Mouse (Mus musculus): ENCODE measurements around the gene Pabpn1.

Pabpn1 gene

DNA sequence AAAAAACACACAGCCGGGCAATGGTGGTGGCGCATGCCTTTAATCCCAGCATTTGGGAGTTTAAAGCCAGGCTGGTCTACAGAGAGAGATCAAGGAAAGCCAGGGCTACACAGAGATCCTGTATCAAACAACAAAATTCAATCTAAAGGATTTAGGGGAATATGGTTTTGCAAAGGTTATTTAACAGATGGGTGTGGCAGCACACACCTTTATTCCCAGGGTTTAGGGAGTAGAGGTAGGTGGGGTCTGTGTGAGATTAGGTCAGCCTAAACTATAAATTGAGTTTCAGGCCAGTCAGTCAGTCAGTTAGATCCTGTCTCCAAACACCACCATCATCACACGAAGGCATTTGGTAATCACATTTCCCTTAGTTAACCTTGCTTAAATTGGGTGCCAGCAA, at the start of gene Pabpn1:
Gene Pabpn1, plus strand, starts transcription at position 301 of the 400 bp plus-strand sequence.
- DNase-seq (ENCODE audit: extremely low spot score, low read depth, low spot score), result no peak

- peak; percentile 63 for DNase-seq (ENCODE audit: extremely low spot score, low read depth, low spot score)
Observed at GRCm38 (mm10) chr14:54843461-54843860, 48.8 kb upstream of the Pabpn1 start.

- DNase-seq (ENCODE audit: extremely low spot score, low read depth, low spot score), result no peak
Observed at GRCm38 (mm10) chr14:54855726-54856125, 36.6 kb upstream of the Pabpn1 start.

DNA sequence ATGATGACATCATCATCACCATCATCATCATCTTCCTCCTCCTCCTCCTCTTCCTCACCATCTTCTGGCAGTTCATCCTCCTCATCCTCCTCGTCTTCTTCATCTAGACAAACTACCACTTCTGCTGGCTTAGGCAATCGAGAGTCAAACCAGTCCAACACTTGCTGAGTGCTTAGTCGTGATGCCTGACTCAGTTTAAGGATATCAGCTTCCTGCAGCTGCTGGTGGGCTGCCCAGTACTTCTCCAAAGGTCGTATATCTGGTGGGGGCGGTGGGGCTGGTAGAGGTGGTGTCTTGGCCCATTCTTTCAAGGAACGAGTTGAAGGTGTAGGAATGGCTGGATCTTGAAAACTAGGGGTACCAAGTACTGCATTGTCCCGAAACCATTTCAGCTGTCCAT, 35.6 kb upstream of the Pabpn1 start:
- no peak for DNase-seq (ENCODE audit: extremely low spot score, low read depth, low spot score)

GRCm38 (mm10) chr14:54857891-54858290, 34.4 kb upstream of the Pabpn1 start:
- DNase-seq (ENCODE audit: extremely low spot score, low read depth, low spot score), result no peak

DNA sequence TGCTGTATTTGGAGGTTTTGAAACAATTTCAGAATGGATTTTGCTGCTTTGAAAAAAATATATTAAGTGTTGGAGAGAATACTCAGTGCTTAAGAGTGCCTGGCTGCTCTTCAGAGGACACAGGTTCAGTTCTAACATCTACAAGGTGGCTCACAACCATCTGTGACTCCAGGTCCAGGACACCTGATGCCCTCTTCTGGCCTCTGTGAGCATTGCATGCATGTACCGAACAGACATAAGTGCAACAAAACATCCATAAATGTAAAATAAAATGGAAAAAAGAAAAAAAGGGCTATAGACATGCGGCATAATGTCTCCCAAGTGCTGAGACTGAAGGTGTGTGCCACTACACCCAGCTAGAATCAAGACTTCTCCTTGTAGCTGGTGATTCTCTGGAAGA, 31.8 kb upstream of the Pabpn1 start:
- no peak for DNase-seq (ENCODE audit: extremely low spot score, low read depth, low spot score)

- peak; percentile 67 for DNase-seq (ENCODE audit: extremely low spot score, low read depth, low spot score)
Observed at GRCm38 (mm10) chr14:54863501-54864312, 28.6 kb upstream of the Pabpn1 start.

GRCm38 (mm10) chr14:54864313-54865036, 27.8 kb upstream of the Pabpn1 start:
- DNase-seq (ENCODE audit: extremely low spot score, low read depth, low spot score), result no peak

- no peak for DNase-seq (ENCODE audit: extremely low spot score, low read depth, low spot score)
Observed at GRCm38 (mm10) chr14:54865626-54866025, 26.7 kb upstream of the Pabpn1 start.

GRCm38 (mm10) chr14:54866268-54866667, 26.0 kb upstream of the Pabpn1 start:
- DNase-seq (ENCODE audit: extremely low spot score, low read depth, low spot score), result no peak

GRCm38 (mm10) chr14:54866936-54867335, 25.4 kb upstream of the Pabpn1 start:
- no peak for DNase-seq (ENCODE audit: extremely low spot score, low read depth, low spot score)

DNA sequence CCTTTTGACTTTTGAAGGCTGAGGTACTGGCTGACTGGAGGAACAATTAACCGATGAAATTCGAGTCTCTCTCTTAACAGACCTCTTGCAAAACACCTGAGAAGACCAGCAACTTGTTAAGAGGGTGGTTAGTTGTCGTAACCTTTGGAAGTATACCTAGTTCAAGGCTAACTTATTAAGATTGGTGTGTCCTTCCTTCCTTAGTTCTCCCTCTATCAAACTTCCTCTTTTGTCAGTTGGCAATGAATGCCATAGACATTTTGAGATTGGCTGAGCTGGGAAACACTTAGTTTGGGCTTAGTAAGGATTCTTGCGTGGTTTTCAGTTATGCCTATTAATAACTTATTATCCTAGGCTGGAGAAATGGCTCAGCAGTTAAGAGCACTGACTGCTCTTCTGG, 24.3 kb upstream of the Pabpn1 start:
- no peak for DNase-seq (ENCODE audit: extremely low spot score, low read depth, low spot score)

GRCm38 (mm10) chr14:54870861-54871260, 21.4 kb upstream of the Pabpn1 start, which contains the start of gene Homez:
TSS of gene Homez (minus strand) at chr14:54870961.
- no peak for DNase-seq (ENCODE audit: extremely low spot score, low read depth, low spot score)

GRCm38 (mm10) chr14:54874165-54874564, 18.1 kb upstream of the Pabpn1 start:
- DNase-seq (ENCODE audit: extremely low spot score, low read depth, low spot score), result no peak

GRCm38 (mm10) chr14:54875844-54876538, 16.3 kb upstream of the Pabpn1 start:
- DNase-seq (ENCODE audit: extremely low spot score, low read depth, low spot score), result no peak

DNA sequence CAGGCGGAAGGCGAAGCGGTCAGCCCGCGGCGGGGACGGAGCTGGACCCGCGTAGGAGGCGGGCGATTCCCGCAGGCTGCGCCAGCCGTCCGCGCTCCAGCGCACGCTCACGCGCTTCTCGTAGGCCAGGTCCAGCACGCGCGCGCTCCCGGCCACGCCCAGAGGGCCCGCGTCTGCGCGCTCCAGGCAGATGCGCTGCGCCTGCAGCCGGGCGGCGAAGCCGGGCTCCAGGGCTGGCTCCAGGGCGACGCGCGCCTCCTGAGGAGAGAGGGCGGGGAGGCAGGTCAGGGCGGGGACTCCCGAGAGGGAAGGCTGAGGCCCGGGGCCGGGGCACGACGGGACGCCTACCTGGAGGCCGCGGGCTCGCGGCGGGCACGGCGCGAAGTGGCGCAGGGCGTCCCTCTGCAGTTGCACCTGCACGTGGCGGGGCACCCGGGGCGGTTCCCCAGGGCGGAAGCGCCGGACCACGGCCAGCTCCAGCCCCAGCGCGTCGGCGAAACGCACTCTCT, 15.7 kb upstream of the Pabpn1 start:
- DNase-seq (ENCODE audit: extremely low spot score, low read depth, low spot score), result no peak

GRCm38 (mm10) chr14:54877048-54877715, 15.1 kb upstream of the Pabpn1 start, which contains the start of gene Ppp1r3e:
TSS of gene Ppp1r3e (minus strand) at chr14:54877550.
- no peak for DNase-seq (ENCODE audit: extremely low spot score, low read depth, low spot score)

DNA sequence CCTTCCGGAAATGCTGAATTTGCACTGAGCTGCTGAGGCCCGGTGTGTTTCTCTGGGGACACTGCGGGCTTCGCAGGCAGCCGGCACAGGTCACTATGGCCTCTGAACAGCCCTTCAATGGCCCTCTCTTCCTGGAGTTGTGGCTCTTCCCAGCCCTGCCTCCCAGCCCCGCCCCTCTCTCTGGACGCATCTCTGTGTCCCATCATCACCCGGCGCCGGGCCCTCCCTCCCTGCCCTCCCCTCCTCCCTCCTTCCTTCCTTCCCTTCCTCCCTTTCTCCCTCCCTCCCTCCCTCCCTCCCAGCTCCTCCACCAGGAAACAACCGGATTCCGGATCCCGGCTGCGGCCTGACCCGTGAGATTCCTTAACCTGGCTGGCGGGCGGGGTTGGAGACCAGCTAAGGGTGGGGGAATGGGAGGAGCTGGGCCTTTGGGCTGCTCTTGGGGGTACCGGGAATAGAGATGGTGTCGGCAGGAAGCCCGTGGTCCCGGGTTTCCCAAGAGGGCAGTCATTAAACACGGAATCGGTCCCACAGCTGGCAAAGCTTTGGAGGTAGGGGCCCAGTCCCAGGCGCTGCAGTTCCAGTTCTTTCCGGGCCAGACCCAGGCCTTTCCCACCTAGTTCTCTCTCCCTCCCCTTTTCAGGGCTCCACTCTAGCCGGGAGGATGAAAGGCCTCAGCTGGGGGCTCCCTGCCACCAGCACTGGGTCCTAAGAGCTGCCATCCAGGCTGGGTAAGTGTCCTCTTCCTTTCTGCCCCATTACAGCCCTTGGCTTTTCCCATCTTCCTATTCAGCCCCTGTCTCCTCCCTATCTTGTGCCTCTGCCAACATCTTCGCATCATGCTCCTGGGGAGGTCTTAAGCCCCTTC, 8.9 kb upstream of the Pabpn1 start, which contains the start of the genes Bcl2l2 and Gm20521:
Gene Bcl2l2, plus strand, starts transcription at position 224 of the 868 bp plus-strand sequence.
Gene Gm20521, plus strand, starts transcription at position 288 of the 868 bp plus-strand sequence.
- DNase-seq (ENCODE audit: extremely low spot score, low read depth, low spot score), result no peak

GRCm38 (mm10) chr14:54884022-54884712, 8.1 kb upstream of the Pabpn1 start:
- DNase-seq (ENCODE audit: extremely low spot score, low read depth, low spot score), result no peak
